Mouse (Mus musculus): ENCODE results near the gene Clec16a.

GRCm38 (mm10) chr16:10730941-10731340 is 185.8 kb downstream of the Clec16a start:
- TF ChIP-seq POLR2A (IDR thresholded peaks at IDR 0.05; ENCODE audit: borderline replicate concordance, control insufficient read depth, low read depth, low read length), result no peak
- no peak for TF ChIP-seq CTCF (IDR thresholded peaks at IDR 0.05; ENCODE audit: control insufficient read depth, insufficient read depth, low read length)
